Mouse (Mus musculus): ENCODE data around the gene Spred2.

DNA sequence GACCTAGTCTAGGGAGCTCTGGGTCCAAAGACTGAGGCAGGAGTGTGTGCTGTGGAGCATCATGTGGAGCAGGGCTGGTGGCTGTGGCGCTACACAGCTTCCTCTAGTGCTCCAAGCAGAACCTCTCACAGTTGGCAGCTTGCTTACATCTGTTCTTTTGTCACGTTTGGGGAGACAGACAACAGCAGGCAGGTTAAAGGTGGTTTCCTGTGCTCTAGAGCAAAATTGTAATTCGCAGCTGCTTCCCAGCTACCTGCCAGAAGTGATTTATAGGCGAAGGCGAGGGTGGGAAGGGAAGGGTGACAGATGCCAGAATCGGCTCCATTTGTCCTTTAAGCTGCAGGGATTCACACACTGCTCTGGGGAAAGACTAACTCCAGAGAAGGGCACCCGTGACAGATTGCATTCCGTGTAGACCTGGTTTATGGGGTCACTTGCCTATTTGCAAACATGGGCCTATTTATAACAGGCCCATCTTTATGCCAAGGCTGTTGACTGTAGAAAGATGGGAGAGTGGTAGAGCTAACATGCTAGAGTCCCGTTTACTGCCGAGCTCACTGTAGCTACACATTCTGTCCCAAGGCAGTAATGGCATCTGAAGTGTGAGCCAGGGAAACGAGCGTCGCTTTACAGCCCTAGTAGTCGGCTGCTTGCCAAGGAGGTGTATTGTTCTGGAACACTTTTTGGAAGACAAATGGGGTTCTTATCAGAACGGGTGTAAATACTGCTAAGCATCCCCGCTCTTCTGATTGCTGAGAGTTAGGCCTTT lies 87.2 kb downstream of the Spred2 start:
- TF ChIP-seq CTCF (IDR thresholded peaks at IDR 0.05; ENCODE audit: borderline replicate concordance, control insufficient read depth, extremely low read depth, insufficient read depth, low read length, poor library complexity) (no peak), POLR2A (IDR thresholded peaks at IDR 0.05; ENCODE audit: control insufficient read depth, extremely low read depth, insufficient read depth, low read length, poor library complexity) (no peak)

Data from thymus, adult 2 months (tissue).